Mouse (Mus musculus) ES-Bruce4 (cell line): ENCODE measurements around the gene Fcgr4.

Experiments
- CTCF ChIP-seq: IDR thresholded peaks from one replicate; pipeline ENCODE4 v1.8.1; 2011; ENCODE audit warnings: low read depth, low read length
- EP300 ChIP-seq: IDR thresholded peaks from 2 replicates; pipeline ENCODE4 v1.6.1; 2011; ENCODE audit warnings: low read depth, low read length; ENCODE audit not compliant: insufficient read depth
- POLR2A ChIP-seq: IDR thresholded peaks from one replicate; pipeline ENCODE4 v1.8.1; 2011; ENCODE audit warnings: low read length; ENCODE audit not compliant: insufficient read depth

DNA sequence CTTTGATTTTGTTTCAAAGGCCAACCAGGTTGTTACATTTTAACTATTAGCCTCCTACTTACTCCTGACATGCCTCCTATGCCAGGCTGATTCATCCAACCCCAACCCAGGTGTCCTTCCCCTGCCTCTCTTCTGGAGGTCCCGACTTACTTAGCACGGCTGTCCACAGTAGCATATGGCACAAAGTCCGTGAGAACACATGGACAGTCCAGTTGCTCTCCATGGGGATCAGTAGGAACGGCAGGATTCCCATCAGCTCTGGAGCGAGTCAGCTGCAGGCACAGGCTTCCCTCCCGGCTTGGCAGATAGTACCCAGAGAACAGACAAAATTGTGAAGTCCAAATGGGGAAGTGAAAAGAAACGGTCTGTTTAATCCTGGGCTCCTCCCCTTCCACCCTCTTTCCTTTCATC lies 43.0 kb upstream of the Fcgr4 start:
- no peak for TF ChIP-seq CTCF
- no peak for TF ChIP-seq POLR2A
- no peak for TF ChIP-seq EP300
